Mouse (Mus musculus): ENCODE measurements around the gene Lrrc32.

DNA sequence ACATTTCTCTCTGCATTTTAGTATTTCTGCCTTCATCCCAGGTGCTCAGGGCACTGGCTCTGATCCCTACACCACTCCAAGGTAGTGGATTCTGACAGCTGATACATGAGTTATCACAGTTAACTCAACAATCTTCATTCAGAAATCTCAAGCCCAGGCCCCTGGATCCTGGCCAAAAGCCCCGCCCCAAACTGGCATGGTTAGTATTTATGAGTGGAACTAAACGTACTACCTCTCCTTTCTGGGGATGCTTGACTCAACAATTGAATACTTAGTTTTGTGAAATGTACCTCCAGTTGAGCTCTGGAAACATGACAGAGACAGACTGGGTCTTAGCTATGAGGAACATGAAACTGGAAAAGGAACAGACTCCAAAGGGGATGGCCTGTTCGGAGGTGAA, 42.2 kb upstream of the Lrrc32 start:
- TF ChIP-seq POLR2A (IDR thresholded peaks at IDR 0.05; ENCODE audit: control insufficient read depth, extremely low read depth, insufficient read depth, low read length, poor library complexity), result no peak
- TF ChIP-seq CTCF (IDR thresholded peaks at IDR 0.05; ENCODE audit: borderline replicate concordance, control insufficient read depth, extremely low read depth, insufficient read depth, low read length, poor library complexity), result no peak

Measured in thymus, adult 2 months (tissue).